Mouse (Mus musculus) MEL (cell line): ENCODE measurements around the gene 4930453N24Rik. TPM values are rescaled to one million over a fixed set of nuclear protein-coding genes. Genes with fewer than 3 reads are reported as not detected.
A peak's percentile ranks its signal among the peaks of the same experiment; 100 is the strongest.

Experiments used
- DNase-seq: peaks from one replicate; pipeline ENCODE4 v3.0.0; 2011; ENCODE audit warnings: low read depth, low spot score
- H3K27ac ChIP-seq: 2 replicates; pipeline ENCODE4 v1.5.1; 2012; ENCODE audit warnings: low read depth, mild to moderate bottlenecking, control low read depth, low read length, moderate library complexity; ENCODE audit not compliant: control insufficient read depth
- H3K27me3 ChIP-seq, 2 experiments: fragments of 150-350 bp in 1 of 2; sonication (generic) in 1 of 2; 2 replicates each; pipeline ENCODE4 v1.6.1; 2012; ENCODE audit warnings: low read length in 2 of 2, mild to moderate bottlenecking in 2 of 2, improper control_type of control experiment in 1 of 2, moderate library complexity in 1 of 2; ENCODE audit not compliant: insufficient read depth in 2 of 2, control insufficient read depth in 1 of 2
- H3K36me3 ChIP-seq, 2 experiments: 2 replicates each; pipeline ENCODE4 v1.6.1; 2012 to 2014; ENCODE audit warnings: low read length in 2 of 2, improper control_type of control experiment in 1 of 2, inconsistent platforms in 1 of 2, mild to moderate bottlenecking in 1 of 2; ENCODE audit not compliant: insufficient read depth in 2 of 2, control insufficient read depth in 1 of 2
- H3K4me1 ChIP-seq, 2 experiments: fragments of 150-350 bp in 1 of 2; sonication (generic) in 1 of 2; 2 replicates each; pipeline ENCODE4 v1.6.1; 2012; ENCODE audit warnings: low read length in 2 of 2, improper control_type of control experiment in 1 of 2, mild to moderate bottlenecking in 1 of 2; ENCODE audit not compliant: insufficient read depth in 2 of 2, control insufficient read depth in 1 of 2
- H3K4me3 ChIP-seq, 2 experiments: fragments of 150-350 bp in 1 of 2; sonication (generic) in 1 of 2; 2 replicates each; pipeline ENCODE4 v1.5.1; 2012; ENCODE audit warnings: low read depth in 2 of 2, low read length in 2 of 2, mild to moderate bottlenecking in 2 of 2, moderate library complexity in 2 of 2, control low read depth in 1 of 2, improper control_type of control experiment in 1 of 2; ENCODE audit not compliant: control insufficient read depth in 1 of 2, insufficient read depth in 1 of 2
- H3K79me2 ChIP-seq: 2 replicates; pipeline ENCODE4 v1.6.1; 2012; ENCODE audit warnings: mild to moderate bottlenecking, low read length, moderate library complexity; ENCODE audit not compliant: control insufficient read depth, poor library complexity, insufficient read depth
- H3K9ac ChIP-seq: 2 replicates; pipeline ENCODE4 v1.6.1; 2012; ENCODE audit warnings: low read depth, mild to moderate bottlenecking, control low read depth, low read length, moderate library complexity; ENCODE audit not compliant: control insufficient read depth, poor library complexity, severe bottlenecking
- H3K9me3 ChIP-seq: fragments of 150-350 bp; sonication (generic); replicated peaks from 2 replicates; pipeline ENCODE4 v1.6.1; 2012; ENCODE audit warnings: mild to moderate bottlenecking, low read length, improper control_type of control experiment, moderate library complexity; ENCODE audit not compliant: insufficient read depth
- BHLHE40 ChIP-seq: IDR thresholded peaks from 2 replicates; pipeline ENCODE4 v1.6.1; 2012; ENCODE audit warnings: low read depth, mild to moderate bottlenecking, inconsistent platforms, low read length, improper control_type of control experiment, borderline replicate concordance
- CHD1 ChIP-seq: IDR thresholded peaks from 2 replicates; pipeline ENCODE4 v1.6.1; 2012; ENCODE audit warnings: low read depth, mild to moderate bottlenecking, inconsistent platforms, low read length, improper control_type of control experiment
- CHD2 ChIP-seq: IDR thresholded peaks from 2 replicates; pipeline ENCODE4 v1.6.1; 2011; ENCODE audit warnings: low read length, improper control_type of control experiment
- CTCF ChIP-seq, 3 experiments: IDR thresholded peaks in 2 of 3; conservative IDR thresholded peaks in 1 of 3; 2 replicates each; pipeline ENCODE4 v1.5.1; 2011 to 2012; ENCODE audit warnings: low read length in 3 of 3, low read depth in 2 of 3, mild to moderate bottlenecking in 2 of 3, improper control_type of control experiment in 1 of 3, inconsistent platforms in 1 of 3, mixed read lengths in 1 of 3, moderate library complexity in 1 of 3; ENCODE audit not compliant: control insufficient read depth in 1 of 3, insufficient read depth in 1 of 3, poor library complexity in 1 of 3, severe bottlenecking in 1 of 3
- EP300 ChIP-seq, 2 experiments: IDR thresholded peaks; 2 replicates each; pipeline ENCODE4 v1.6.1; 2011; ENCODE audit warnings: improper control_type of control experiment in 2 of 2, low read length in 2 of 2, low read depth in 1 of 2, mild to moderate bottlenecking in 1 of 2
- ETS1 ChIP-seq: IDR thresholded peaks from 2 replicates; pipeline ENCODE4 v1.6.1; 2012; ENCODE audit warnings: low read depth, mild to moderate bottlenecking, inconsistent platforms, low read length, improper control_type of control experiment, moderate library complexity
- GABPA ChIP-seq: IDR thresholded peaks from 2 replicates; pipeline ENCODE4 v1.6.1; 2012; ENCODE audit warnings: low read depth, mild to moderate bottlenecking, inconsistent platforms, low read length, improper control_type of control experiment, moderate library complexity
- GATA1 ChIP-seq: IDR thresholded peaks from 2 replicates; pipeline ENCODE4 v1.6.1; 2011; ENCODE audit warnings: low read depth, low read length, improper control_type of control experiment
- HCFC1 ChIP-seq: IDR thresholded peaks from 2 replicates; pipeline ENCODE4 v1.6.1; 2012; ENCODE audit warnings: low read depth, mild to moderate bottlenecking, inconsistent platforms, low read length, improper control_type of control experiment, moderate library complexity
- KAT2A ChIP-seq: conservative IDR thresholded peaks from 2 replicates; pipeline ENCODE4 v1.6.1; 2012; ENCODE audit warnings: low read depth, low read length, improper control_type of control experiment, inconsistent platforms
- MAFK ChIP-seq: IDR thresholded peaks from 2 replicates; pipeline ENCODE4 v1.6.1; 2011; ENCODE audit warnings: low read depth, mild to moderate bottlenecking, low read length, improper control_type of control experiment, borderline replicate concordance
- MAX ChIP-seq: IDR thresholded peaks from 2 replicates; pipeline ENCODE4 v1.6.1; 2011; ENCODE audit warnings: low read length, improper control_type of control experiment
- MAZ ChIP-seq: IDR thresholded peaks from 2 replicates; pipeline ENCODE4 v1.6.1; 2012; ENCODE audit warnings: low read depth, mild to moderate bottlenecking, inconsistent platforms, low read length, improper control_type of control experiment
- MYB ChIP-seq: IDR thresholded peaks from 2 replicates; pipeline ENCODE4 v1.6.1; 2011; ENCODE audit warnings: mild to moderate bottlenecking, low read depth, low read length, improper control_type of control experiment
- MYC ChIP-seq: IDR thresholded peaks from 2 replicates; pipeline ENCODE4 v1.6.1; 2011; ENCODE audit warnings: low read depth, mild to moderate bottlenecking, low read length, improper control_type of control experiment, moderate library complexity
- NELFE ChIP-seq: IDR thresholded peaks from 2 replicates; pipeline ENCODE4 v1.6.1; 2011; ENCODE audit warnings: low read depth, low read length, improper control_type of control experiment
- POLR2AphosphoS5 ChIP-seq: IDR thresholded peaks from 2 replicates; pipeline ENCODE4 v1.6.1; 2012; ENCODE audit warnings: low read depth, borderline replicate concordance, mild to moderate bottlenecking, inconsistent platforms, low read length, moderate library complexity, mixed read lengths
- RCOR1 ChIP-seq: IDR thresholded peaks from 2 replicates; pipeline ENCODE4 v1.6.1; 2012; ENCODE audit warnings: low read depth, mild to moderate bottlenecking, inconsistent platforms, low read length, improper control_type of control experiment
- TCF12 ChIP-seq: IDR thresholded peaks from 2 replicates; pipeline ENCODE4 v1.6.1; 2014; ENCODE audit warnings: low read depth, mild to moderate bottlenecking, inconsistent platforms, low read length, improper control_type of control experiment, moderate library complexity
- ZMIZ1 ChIP-seq: IDR thresholded peaks from 2 replicates; pipeline ENCODE4 v1.6.1; 2012; ENCODE audit warnings: low read depth, mild to moderate bottlenecking, inconsistent platforms, low read length, improper control_type of control experiment, moderate library complexity
- ZNF384 ChIP-seq: IDR thresholded peaks from 2 replicates; pipeline ENCODE4 v1.6.1; 2012; ENCODE audit warnings: low read depth, mild to moderate bottlenecking, inconsistent platforms, low read length, improper control_type of control experiment
- polyA plus RNA-seq, 2 experiments: library from polyadenylated mRNA; stranded (reverse) in 1 of 2; unstranded in 1 of 2; fragments of >175 nt in 1 of 2; fragments of >200 nt in 1 of 2; gene quantifications; 2 replicates each; pipeline versions ENCODE4 v1.2.1 to v1.2.4; 2012; ENCODE audit warnings: low replicate concordance in 2 of 2, low read depth in 1 of 2; ENCODE audit not compliant: insufficient read length in 2 of 2, insufficient read depth in 1 of 2, missing spikeins in 1 of 2
- total RNA-seq: library from RNA; depleted of rRNA; stranded (reverse); fragments of 300-350 nt; gene quantifications from 2 replicates; pipeline ENCODE4 v1.2.3, GENCODE M21; 2012

The 4930453N24Rik gene
- total and polyA plus RNA-seq, 3 experiments: 19.4 to 20.5 TPM; not detected in 1

DNA sequence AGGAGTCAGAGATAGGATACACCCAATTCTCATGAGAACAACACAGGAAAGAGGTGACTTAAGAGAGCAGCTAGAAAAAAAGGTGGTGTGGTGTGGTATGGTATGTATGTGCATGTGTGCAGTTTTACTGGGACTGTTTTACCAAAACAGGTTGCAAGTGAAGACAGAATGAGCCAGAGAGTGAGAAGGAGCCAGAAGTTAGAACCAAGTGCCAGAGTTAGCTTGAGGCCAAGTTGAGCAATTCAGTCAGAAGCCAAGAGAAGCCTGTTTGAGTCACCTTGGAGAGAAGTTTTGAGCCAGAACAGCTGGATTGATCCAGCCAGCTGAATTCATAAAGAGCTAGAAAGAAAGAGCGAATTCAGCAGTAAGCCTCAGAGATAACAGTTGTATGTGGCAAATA is 4.6 kb upstream of the 4930453N24Rik start:
- TF ChIP-seq MYB (no peak), ZMIZ1 (no peak), ETS1 (no peak), EP300 (IDR thresholded peaks at IDR 0.05; ENCODE audit: low read depth in 1 of 2, low read length in 2 of 2) (no peak), CTCF (IDR thresholded peaks at IDR 0.05 in 2 of 3, conservative IDR thresholded peaks at IDR 0.05 in 1 of 3; ENCODE audit: control insufficient read depth in 1 of 3, insufficient read depth in 1 of 3, low read depth in 2 of 3, low read length in 3 of 3, poor library complexity in 1 of 3, severe bottlenecking in 1 of 3) (no peak), CHD2 (no peak), GATA1 (no peak), CHD1 (no peak), GABPA (no peak), HCFC1 (no peak), MAFK (no peak), KAT2A (no peak), TCF12 (no peak), NELFE (no peak), MYC (no peak), RCOR1 (no peak), MAX (no peak), POLR2AphosphoS5 (no peak)
- H3K79me2 ChIP-seq: peaks cover 3% of the 10 kb centered on the region

GRCm38 (mm10) chr16:64771431-64771818 is 464 bp upstream of the 4930453N24Rik start:
- Histone ChIP-seq H3K9me3 (no peaks in the 10 kb centered on the region), H3K36me3 (peaks cover 9 to 27% of the 10 kb centered on the region in 2 experiments), H3K9ac (peak overlapping the region; percentile 74), H3K4me3 (peak overlapping the region; percentile 69 to 87; a peak in 3 of 4 replicates), H3K27ac (peak overlapping the region; percentile 75; the same call in 1 of the 2 replicates), H3K4me1 (peaks cover 6% of the 10 kb centered on the region in 2 experiments), H3K27me3 (no peaks in the 10 kb centered on the region), H3K79me2 (peaks cover 13% of the 10 kb centered on the region)
- TF ChIP-seq ZNF384 (0 out of 2 replicates have a peak, but pooled peaks have one; percentile 6), MAZ (no peak), BHLHE40 (no peak), MYC (no peak)
- no peak for DNase-seq

More for the DNA sequence above, 4.6 kb upstream of the 4930453N24Rik start:
- 0 out of 4 replicates have a peak, but pooled peaks cover 0 to 3% of the 10 kb centered on the region in 2 experiments for H3K4me1 ChIP-seq
- no peak for DNase-seq
- H3K27me3 ChIP-seq: no peaks in the 10 kb centered on the region
- H3K27ac ChIP-seq: no peak overlapping the region
- peaks cover 0 to 3% of the 10 kb centered on the region in 2 experiments; a peak in 3 of 4 replicates for H3K36me3 ChIP-seq
- no peak overlapping the region for H3K4me3 ChIP-seq
- H3K9ac ChIP-seq: no peak overlapping the region
- no peaks in the 10 kb centered on the region for H3K9me3 ChIP-seq
